Mouse (Mus musculus): ENCODE measurements at regions not wholly inside any gene's neighbourhood (a gene's known extent, or its start where the extent isn't known, plus 50 kb on each side); places are given as distances from the start of the nearest gene placed in this dataset.

- TF ChIP-seq ZC3H11A (IDR thresholded peaks at IDR 0.05; ENCODE audit: borderline replicate concordance, low read depth, low read length) (no peak), ZNF384 (IDR thresholded peaks at IDR 0.05; ENCODE audit: low read depth, low read length) (no peak), HCFC1 (IDR thresholded peaks at IDR 0.05; ENCODE audit: borderline replicate concordance, insufficient read depth, low read length) (no peak), CHD2 (IDR thresholded peaks at IDR 0.05; ENCODE audit: low read depth, low read length) (no peak), MAFK (IDR thresholded peaks at IDR 0.05; ENCODE audit: insufficient read depth, low read depth, low read length) (no peak)
- H3K4me1 ChIP-seq (ENCODE audit: control insufficient read depth in 2 of 2, insufficient read depth in 2 of 2, low read length in 2 of 2, poor library complexity in 1 of 2) = no peaks in the 10 kb centered on the region
- DNase-seq (ENCODE audit: low read depth, low spot score) = no peak
- in situ Hi-C loops (cut with MboI; ENCODE audit: low sequenced_read_pairs in 2 of 2, unreplicated experiment in 2 of 2) = no loop called here
- no peak overlapping the region for H3K27ac ChIP-seq (ENCODE audit: insufficient read depth, low read depth, low read length, poor library complexity, severe bottlenecking)
- H3K36me3 ChIP-seq (ENCODE audit: control insufficient read depth, insufficient read depth, low read length, poor library complexity, severe bottlenecking) = no peaks in the 10 kb centered on the region
- H3K4me3 ChIP-seq (ENCODE audit: insufficient read depth in 1 of 2, low read depth in 1 of 2, low read length in 2 of 2, poor library complexity in 1 of 2, severe bottlenecking in 1 of 2) = no peak overlapping the region
- H3K9ac ChIP-seq (ENCODE audit: insufficient read depth, low read depth, low read length, poor library complexity, severe bottlenecking) = no peak overlapping the region
- no peaks in the 10 kb centered on the region for H3K9me3 ChIP-seq (ENCODE audit: control insufficient read depth, insufficient read depth, low read depth, low read length)
Observed at GRCm38 (mm10) chr3:101749841-101750240, 98.9 kb downstream of the Mab21l3 start.

DNA sequence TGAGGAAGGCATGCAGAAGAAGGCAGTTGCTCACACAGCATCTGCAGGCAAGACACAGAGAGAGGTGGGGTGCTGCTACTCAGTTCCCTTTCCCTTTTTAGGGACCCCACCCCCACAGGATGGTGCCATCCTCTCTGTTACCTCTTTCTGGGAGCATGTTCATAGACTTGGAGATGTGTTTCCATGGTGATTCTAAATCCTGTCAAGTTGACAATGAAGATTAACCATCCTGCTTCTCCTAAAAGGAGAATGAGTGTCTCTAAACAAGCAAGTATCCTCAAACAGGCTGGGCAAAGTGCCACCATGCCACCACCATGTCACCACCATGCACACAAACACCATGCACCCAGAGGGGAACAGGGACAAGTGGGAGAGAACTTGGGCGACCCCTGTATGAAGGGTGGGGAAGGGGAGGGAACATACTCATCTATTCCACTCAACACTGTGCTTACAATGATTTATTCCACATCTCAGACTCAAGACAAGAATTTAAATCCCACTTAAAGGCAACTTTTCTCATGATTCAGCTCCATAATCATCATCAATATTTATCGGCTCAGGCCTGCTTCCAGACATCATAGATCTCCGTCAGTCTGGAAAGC lies 99.6 kb downstream of the Mab21l3 start:
- no peak for DNase-seq (ENCODE audit: low read depth, low spot score)
- H3K27ac ChIP-seq (ENCODE audit: insufficient read depth, low read depth, low read length, poor library complexity, severe bottlenecking) = no peak overlapping the region
- no peak for TF ChIP-seq HCFC1 (IDR thresholded peaks at IDR 0.05; ENCODE audit: borderline replicate concordance, insufficient read depth, low read length)
- TF ChIP-seq MAFK (IDR thresholded peaks at IDR 0.05; ENCODE audit: insufficient read depth, low read depth, low read length) = no peak
- TF ChIP-seq ZC3H11A (IDR thresholded peaks at IDR 0.05; ENCODE audit: borderline replicate concordance, low read depth, low read length) = no peak
- TF ChIP-seq CHD2 (IDR thresholded peaks at IDR 0.05; ENCODE audit: low read depth, low read length) = no peak
- no peak for TF ChIP-seq ZNF384 (IDR thresholded peaks at IDR 0.05; ENCODE audit: low read depth, low read length)
- H3K9ac ChIP-seq (ENCODE audit: insufficient read depth, low read depth, low read length, poor library complexity, severe bottlenecking) = no peak overlapping the region
- H3K36me3 ChIP-seq (ENCODE audit: control insufficient read depth, insufficient read depth, low read length, poor library complexity, severe bottlenecking) = no peaks in the 10 kb centered on the region
- H3K4me1 ChIP-seq (ENCODE audit: control insufficient read depth in 2 of 2, insufficient read depth in 2 of 2, low read length in 2 of 2, poor library complexity in 1 of 2) = no peaks in the 10 kb centered on the region
- in situ Hi-C loops (cut with MboI; ENCODE audit: low sequenced_read_pairs in 2 of 2, unreplicated experiment in 2 of 2) = no loop called here
- H3K9me3 ChIP-seq (ENCODE audit: control insufficient read depth, insufficient read depth, low read depth, low read length) = no peaks in the 10 kb centered on the region
- no peak overlapping the region for H3K4me3 ChIP-seq (ENCODE audit: insufficient read depth in 1 of 2, low read depth in 1 of 2, low read length in 2 of 2, poor library complexity in 1 of 2, severe bottlenecking in 1 of 2)

DNA sequence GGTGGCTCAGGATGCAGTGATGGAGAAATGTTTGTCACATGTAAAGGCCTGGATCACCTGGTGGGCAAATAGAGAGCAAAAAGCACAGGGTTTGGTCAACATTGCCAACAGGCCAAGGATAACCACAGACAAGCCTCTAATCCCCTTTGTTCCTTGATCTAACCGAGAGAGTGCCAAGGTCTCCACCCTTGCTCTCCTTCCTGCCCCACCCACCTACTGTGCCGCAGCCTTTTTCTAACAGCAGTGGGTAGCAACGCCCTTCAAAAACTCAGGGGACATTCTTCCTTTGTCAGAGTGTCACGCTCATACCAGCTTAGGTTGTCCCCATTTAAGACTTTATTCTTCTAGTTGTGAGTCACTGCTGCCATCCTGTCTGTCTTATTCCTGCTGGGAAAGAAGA lies 100.6 kb downstream of the Mab21l3 start:
- TF ChIP-seq ZNF384 (IDR thresholded peaks at IDR 0.05; ENCODE audit: low read depth, low read length) = no peak
- TF ChIP-seq HCFC1 (IDR thresholded peaks at IDR 0.05; ENCODE audit: borderline replicate concordance, insufficient read depth, low read length) = no peak
- TF ChIP-seq MAFK (IDR thresholded peaks at IDR 0.05; ENCODE audit: insufficient read depth, low read depth, low read length) = no peak
- TF ChIP-seq ZC3H11A (IDR thresholded peaks at IDR 0.05; ENCODE audit: borderline replicate concordance, low read depth, low read length) = no peak
- no peak for TF ChIP-seq CHD2 (IDR thresholded peaks at IDR 0.05; ENCODE audit: low read depth, low read length)
- no peaks in the 10 kb centered on the region for H3K4me1 ChIP-seq (ENCODE audit: control insufficient read depth in 2 of 2, insufficient read depth in 2 of 2, low read length in 2 of 2, poor library complexity in 1 of 2)
- no peak overlapping the region for H3K9ac ChIP-seq (ENCODE audit: insufficient read depth, low read depth, low read length, poor library complexity, severe bottlenecking)
- no peak overlapping the region for H3K27ac ChIP-seq (ENCODE audit: insufficient read depth, low read depth, low read length, poor library complexity, severe bottlenecking)
- H3K9me3 ChIP-seq (ENCODE audit: control insufficient read depth, insufficient read depth, low read depth, low read length) = no peaks in the 10 kb centered on the region
- H3K36me3 ChIP-seq (ENCODE audit: control insufficient read depth, insufficient read depth, low read length, poor library complexity, severe bottlenecking) = no peaks in the 10 kb centered on the region
- no peak for DNase-seq (ENCODE audit: low read depth, low spot score)
- H3K4me3 ChIP-seq (ENCODE audit: insufficient read depth in 1 of 2, low read depth in 1 of 2, low read length in 2 of 2, poor library complexity in 1 of 2, severe bottlenecking in 1 of 2) = no peak overlapping the region
- in situ Hi-C loops (cut with MboI; ENCODE audit: low sequenced_read_pairs in 2 of 2, unreplicated experiment in 2 of 2) = no loop called here

DNA sequence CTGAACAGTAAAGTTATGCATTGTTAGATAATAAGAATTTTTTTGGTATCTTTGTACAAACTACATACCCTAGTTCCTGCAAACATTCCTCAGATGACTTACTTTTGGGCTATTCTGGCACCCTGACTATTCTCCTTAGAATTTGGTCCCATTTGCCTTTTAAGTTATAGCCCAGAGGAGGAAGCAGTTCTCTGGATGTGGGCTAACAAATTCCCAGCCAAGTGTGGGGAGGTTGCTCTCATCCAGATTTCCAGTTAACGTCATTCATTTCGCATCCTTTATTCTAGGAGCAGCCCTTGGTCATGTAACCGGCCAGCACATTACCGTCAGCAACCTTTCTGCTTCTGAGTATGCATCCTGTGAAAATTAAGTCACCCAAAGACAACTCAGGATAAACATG lies 107.9 kb downstream of the Mab21l3 start:
- in situ Hi-C loops (cut with MboI; ENCODE audit: low sequenced_read_pairs in 2 of 2, unreplicated experiment in 2 of 2) = no loop called here
- H3K4me1 ChIP-seq (ENCODE audit: control insufficient read depth in 2 of 2, insufficient read depth in 2 of 2, low read length in 2 of 2, poor library complexity in 1 of 2) = peaks cover 2% of the 10 kb centered on the region in 2 experiments; a peak in 1 of 4 replicates
- no peak for TF ChIP-seq HCFC1 (IDR thresholded peaks at IDR 0.05; ENCODE audit: borderline replicate concordance, insufficient read depth, low read length)
- no peak for TF ChIP-seq MAFK (IDR thresholded peaks at IDR 0.05; ENCODE audit: insufficient read depth, low read depth, low read length)
- no peak for TF ChIP-seq ZC3H11A (IDR thresholded peaks at IDR 0.05; ENCODE audit: borderline replicate concordance, low read depth, low read length)
- TF ChIP-seq ZNF384 (IDR thresholded peaks at IDR 0.05; ENCODE audit: low read depth, low read length) = no peak
- TF ChIP-seq CHD2 (IDR thresholded peaks at IDR 0.05; ENCODE audit: low read depth, low read length) = no peak
- H3K4me3 ChIP-seq (ENCODE audit: insufficient read depth in 1 of 2, low read depth in 1 of 2, low read length in 2 of 2, poor library complexity in 1 of 2, severe bottlenecking in 1 of 2) = no peak overlapping the region
- no peak for DNase-seq (ENCODE audit: low read depth, low spot score)
- no peaks in the 10 kb centered on the region for H3K9me3 ChIP-seq (ENCODE audit: control insufficient read depth, insufficient read depth, low read depth, low read length)
- H3K9ac ChIP-seq (ENCODE audit: insufficient read depth, low read depth, low read length, poor library complexity, severe bottlenecking) = no peak overlapping the region
- H3K27ac ChIP-seq (ENCODE audit: insufficient read depth, low read depth, low read length, poor library complexity, severe bottlenecking) = no peak overlapping the region
- no peaks in the 10 kb centered on the region for H3K36me3 ChIP-seq (ENCODE audit: control insufficient read depth, insufficient read depth, low read length, poor library complexity, severe bottlenecking)

All from ES-E14 (cell line).